Mouse (Mus musculus): ENCODE data around the gene Ubap1l. TPM values are rescaled to one million over a fixed set of nuclear protein-coding genes. Genes with fewer than 3 reads are reported as not detected.

Ubap1l gene
- polyA plus RNA-seq, 1 experiment, result not detected

- Histone ChIP-seq H3K27ac (ENCODE audit: insufficient read depth, low read depth, low read length) (peak within 1 kb of the TSS; percentile 82), H3K4me1 (ENCODE audit: control insufficient read depth, insufficient read depth, low read length) (peaks cover 13% of the 10 kb centered on the region), H3K4me3 (ENCODE audit: insufficient read depth, low read length) (peak within 1 kb of the TSS; percentile 78)
- TF ChIP-seq POLR2A (IDR thresholded peaks at IDR 0.05; ENCODE audit: borderline replicate concordance, low read depth, low read length), result no peak
- TF ChIP-seq CTCF (IDR thresholded peaks at IDR 0.05; ENCODE audit: low read depth, low read length), result no peak
Observed at GRCm38 (mm10) chr9:65345854-65346475, 14.9 kb upstream of the Ubap1l start, which contains the start of gene Pdcd7. TSS of gene Pdcd7 (plus strand) at chr9:65346104.

GRCm38 (mm10) chr9:65346476-65347111 lies 14.2 kb upstream of the Ubap1l start:
- no peak for TF ChIP-seq CTCF (IDR thresholded peaks at IDR 0.05; ENCODE audit: low read depth, low read length)
- no peak for TF ChIP-seq POLR2A (IDR thresholded peaks at IDR 0.05; ENCODE audit: borderline replicate concordance, low read depth, low read length)
- H3K4me1 ChIP-seq (ENCODE audit: control insufficient read depth, insufficient read depth, low read length), result peaks cover 16% of the 10 kb centered on the region
- peak overlapping the region; percentile 82 for H3K27ac ChIP-seq (ENCODE audit: insufficient read depth, low read depth, low read length)

GRCm38 (mm10) chr9:65347112-65347850 lies 13.6 kb upstream of the Ubap1l start:
- Histone ChIP-seq H3K27ac (ENCODE audit: insufficient read depth, low read depth, low read length) (peak overlapping the region; percentile 82), H3K4me1 (ENCODE audit: control insufficient read depth, insufficient read depth, low read length) (peaks cover 16% of the 10 kb centered on the region), H3K4me3 (ENCODE audit: insufficient read depth, low read length) (peak overlapping the region; percentile 78)
- TF ChIP-seq POLR2A (IDR thresholded peaks at IDR 0.05; ENCODE audit: borderline replicate concordance, low read depth, low read length) (no peak), CTCF (IDR thresholded peaks at IDR 0.05; ENCODE audit: low read depth, low read length) (no peak)

More at GRCm38 (mm10) chr9:65346476-65347111, 14.2 kb upstream of the Ubap1l start:
- peak overlapping the region; percentile 78 for H3K4me3 ChIP-seq (ENCODE audit: insufficient read depth, low read length)

- Histone ChIP-seq H3K4me3 (ENCODE audit: insufficient read depth, low read length) (no peak overlapping the region), H3K27ac (ENCODE audit: insufficient read depth, low read depth, low read length) (no peak overlapping the region), H3K4me1 (ENCODE audit: control insufficient read depth, insufficient read depth, low read length) (peaks cover 28% of the 10 kb centered on the region)
- TF ChIP-seq CTCF (IDR thresholded peaks at IDR 0.05; ENCODE audit: low read depth, low read length) (no peak), POLR2A (IDR thresholded peaks at IDR 0.05; ENCODE audit: borderline replicate concordance, low read depth, low read length) (no peak)
Observed at GRCm38 (mm10) chr9:65353251-65353650, 7.6 kb upstream of the Ubap1l start.

GRCm38 (mm10) chr9:65356561-65356960 lies 4.3 kb upstream of the Ubap1l start:
- TF ChIP-seq CTCF (IDR thresholded peaks at IDR 0.05; ENCODE audit: low read depth, low read length) (no peak), POLR2A (IDR thresholded peaks at IDR 0.05; ENCODE audit: borderline replicate concordance, low read depth, low read length) (no peak)
- Histone ChIP-seq H3K4me1 (ENCODE audit: control insufficient read depth, insufficient read depth, low read length) (peaks cover 29% of the 10 kb centered on the region), H3K27ac (ENCODE audit: insufficient read depth, low read depth, low read length) (no peak overlapping the region), H3K4me3 (ENCODE audit: insufficient read depth, low read length) (no peak overlapping the region)

GRCm38 (mm10) chr9:65356971-65357370 lies 3.9 kb upstream of the Ubap1l start:
- TF ChIP-seq CTCF (IDR thresholded peaks at IDR 0.05; ENCODE audit: low read depth, low read length), result no peak
- no peak for TF ChIP-seq POLR2A (IDR thresholded peaks at IDR 0.05; ENCODE audit: borderline replicate concordance, low read depth, low read length)

GRCm38 (mm10) chr9:65358956-65359480 lies 1.8 kb upstream of the Ubap1l start:
- TF ChIP-seq POLR2A (IDR thresholded peaks at IDR 0.05; ENCODE audit: borderline replicate concordance, low read depth, low read length) (no peak), CTCF (IDR thresholded peaks at IDR 0.05; ENCODE audit: low read depth, low read length) (no peak)
- H3K4me1 ChIP-seq (ENCODE audit: control insufficient read depth, insufficient read depth, low read length), result peaks cover 27% of the 10 kb centered on the region
- H3K4me3 ChIP-seq (ENCODE audit: insufficient read depth, low read length), result no peak overlapping the region
- H3K27ac ChIP-seq (ENCODE audit: insufficient read depth, low read depth, low read length), result peak overlapping the region; percentile 56

More at GRCm38 (mm10) chr9:65356971-65357370, 3.9 kb upstream of the Ubap1l start:
- H3K27ac ChIP-seq (ENCODE audit: insufficient read depth, low read depth, low read length), result no peak overlapping the region
- no peak overlapping the region for H3K4me3 ChIP-seq (ENCODE audit: insufficient read depth, low read length)
- H3K4me1 ChIP-seq (ENCODE audit: control insufficient read depth, insufficient read depth, low read length), result peaks cover 29% of the 10 kb centered on the region

- no peak overlapping the region for H3K4me3 ChIP-seq (ENCODE audit: insufficient read depth, low read length)
- H3K27ac ChIP-seq (ENCODE audit: insufficient read depth, low read depth, low read length), result no peak overlapping the region
- H3K4me1 ChIP-seq (ENCODE audit: control insufficient read depth, insufficient read depth, low read length), result peaks cover 32% of the 10 kb centered on the region
- TF ChIP-seq CTCF (IDR thresholded peaks at IDR 0.05; ENCODE audit: low read depth, low read length) (no peak), POLR2A (IDR thresholded peaks at IDR 0.05; ENCODE audit: borderline replicate concordance, low read depth, low read length) (no peak)
Observed at GRCm38 (mm10) chr9:65363684-65364083, 2.8 kb downstream of the Ubap1l start.

GRCm38 (mm10) chr9:65365721-65366120 lies 4.9 kb downstream of the Ubap1l start:
- H3K27ac ChIP-seq (ENCODE audit: insufficient read depth, low read depth, low read length), result no peak overlapping the region
- H3K4me1 ChIP-seq (ENCODE audit: control insufficient read depth, insufficient read depth, low read length), result peaks cover 22% of the 10 kb centered on the region
- no peak overlapping the region for H3K4me3 ChIP-seq (ENCODE audit: insufficient read depth, low read length)
- TF ChIP-seq POLR2A (IDR thresholded peaks at IDR 0.05; ENCODE audit: borderline replicate concordance, low read depth, low read length) (no peak), CTCF (IDR thresholded peaks at IDR 0.05; ENCODE audit: low read depth, low read length) (no peak)
